Mouse (Mus musculus) megakaryocyte, embryonic 14.5 days (primary cell): Measurements from ENCODE around the gene Vmn1r51.

Experiments
- FLI1 ChIP-seq: IDR thresholded peaks from 2 replicates; pipeline ENCODE4 v1.6.1; 2012; ENCODE audit warnings: low read length, inconsistent platforms, mixed read lengths
- GATA1 ChIP-seq: IDR thresholded peaks from 3 replicates; pipeline ENCODE4 v1.6.1; 2012; ENCODE audit warnings: mixed read lengths, low read length, inconsistent platforms, borderline replicate concordance

DNA sequence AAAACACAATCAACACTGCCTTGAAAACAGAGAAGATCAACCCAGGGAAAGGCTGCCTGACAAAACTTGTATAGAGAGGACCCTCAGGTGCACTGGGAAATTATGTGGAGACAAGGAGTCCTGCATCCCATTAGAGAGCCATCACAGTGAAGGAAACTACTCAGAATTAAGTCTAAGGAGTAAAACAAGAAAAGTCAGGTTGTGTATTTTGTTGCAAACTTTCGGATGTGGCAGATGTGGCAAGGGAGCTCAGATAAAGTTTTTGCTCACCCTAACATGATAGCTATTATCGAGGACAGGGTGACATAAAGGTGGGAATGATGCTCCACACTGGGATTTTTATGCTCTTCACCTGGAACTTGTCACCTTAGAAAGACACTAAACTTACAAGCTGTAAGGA lies 52.1 kb downstream of the Vmn1r51 start, which contains the start of gene Vmn1r52:
- TF ChIP-seq GATA1 (no peak), FLI1 (no peak)
